Mouse (Mus musculus) forebrain, embryonic 10.5 days (tissue): ENCODE data around the gene Tmem30a. TPM values are rescaled to one million over a fixed set of nuclear protein-coding genes. Genes with fewer than 3 reads are reported as not detected.

Experiments
- DNase-seq: peaks from one replicate; pipeline ENCODE4 v3.0.0-alpha.2; 2017; ENCODE audit warnings: low spot score; ENCODE audit errors: extremely low spot score
- H3K27ac ChIP-seq: fragments of 300-500 bp; sonication (generic); 2 replicates; pipeline ENCODE4 v1.5.1; 2016; ENCODE audit warnings: mild to moderate bottlenecking
- H3K27me3 ChIP-seq: fragments of 300-500 bp; sonication (generic); 2 replicates; pipeline ENCODE4 v1.6.1; 2016; ENCODE audit warnings: mild to moderate bottlenecking; ENCODE audit not compliant: poor library complexity, severe bottlenecking
- H3K36me3 ChIP-seq: fragments of 300-500 bp; sonication (generic); replicated peaks from 2 replicates; pipeline ENCODE4 v1.6.1; 2016; ENCODE audit warnings: mild to moderate bottlenecking, moderate library complexity
- H3K4me1 ChIP-seq: fragments of 300-500 bp; sonication (generic); 2 replicates; pipeline ENCODE4 v1.6.1; 2016
- H3K4me3 ChIP-seq: fragments of 300-500 bp; sonication (generic); 2 replicates; pipeline ENCODE4 v1.5.1; 2016; ENCODE audit warnings: mild to moderate bottlenecking, moderate library complexity
- H3K9me3 ChIP-seq: fragments of 300-500 bp; sonication (generic); 2 replicates; pipeline ENCODE4 v1.6.1; 2016; ENCODE audit warnings: mild to moderate bottlenecking, moderate library complexity
- WGBS: fragments of 180-500 bp; shearing (Covaris S2); methylation state at CpG from one replicate; pipeline ENCODE4 v1.1.7; 2016; 5-methylcytosine and 5-hydroxymethylcytosine counted together
- polyA plus RNA-seq: library from polyadenylated mRNA; unstranded; fragments of >200 nt; fragmentation: Nextera tagmentation; extraction: Ambion mirVana; gene quantifications from 2 replicates; pipeline ENCODE4 v1.2.1, GENCODE M21; 2016

Gene Tmem30a
- polyA plus RNA-seq, 1 experiment from 2014 or later: 49.5 TPM

- no peak for DNase-seq
- Histone ChIP-seq H3K36me3 (peaks cover 15% of the 10 kb centered on the region), H3K27me3 (no peaks in the 10 kb centered on the region), H3K27ac (no peak overlapping the region), H3K4me1 (peaks cover 2% of the 10 kb centered on the region), H3K9me3 (no peaks in the 10 kb centered on the region), H3K4me3 (no peak overlapping the region)
- 68% methylated on average over 2 of the region's 2 CpGs for WGBS
Observed at GRCm38 (mm10) chr9:79779354-79779753, 14.0 kb downstream of the Tmem30a start.

DNA sequence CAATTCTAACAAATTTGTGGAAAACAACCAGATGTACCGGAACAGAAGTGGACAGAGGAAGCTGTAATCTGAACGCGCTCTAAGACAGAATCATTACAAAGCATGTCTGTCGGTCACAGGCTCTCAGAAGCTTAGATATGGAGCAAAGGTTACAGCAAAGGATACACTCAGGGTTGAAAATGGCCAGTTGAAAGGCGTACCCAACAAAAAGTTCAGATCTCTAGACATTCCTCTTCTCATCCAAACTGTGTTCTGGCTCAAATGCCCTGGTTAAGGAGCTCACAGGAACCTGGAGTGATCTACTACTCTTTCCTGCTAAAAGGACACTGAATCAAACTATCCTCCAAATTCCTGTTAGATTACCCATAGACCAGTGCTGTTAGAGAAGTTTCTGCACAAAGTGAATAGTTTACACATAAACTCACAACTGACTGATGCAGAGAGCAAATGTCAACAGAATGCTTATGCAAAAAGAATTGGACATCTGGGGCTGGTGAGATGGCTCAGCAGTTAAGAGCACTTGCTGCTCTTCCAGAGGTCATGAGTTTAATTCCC is 26.2 kb downstream of the Tmem30a start:
- Histone ChIP-seq H3K27ac (no peak overlapping the region), H3K9me3 (no peaks in the 10 kb centered on the region), H3K4me3 (no peak overlapping the region), H3K4me1 (no peaks in the 10 kb centered on the region), H3K36me3 (peaks cover 11% of the 10 kb centered on the region; the same call in 1 of the 2 replicates), H3K27me3 (no peaks in the 10 kb centered on the region)
- no peak for DNase-seq
- WGBS: 95% methylated on average over 5 of the region's 5 CpGs

DNA sequence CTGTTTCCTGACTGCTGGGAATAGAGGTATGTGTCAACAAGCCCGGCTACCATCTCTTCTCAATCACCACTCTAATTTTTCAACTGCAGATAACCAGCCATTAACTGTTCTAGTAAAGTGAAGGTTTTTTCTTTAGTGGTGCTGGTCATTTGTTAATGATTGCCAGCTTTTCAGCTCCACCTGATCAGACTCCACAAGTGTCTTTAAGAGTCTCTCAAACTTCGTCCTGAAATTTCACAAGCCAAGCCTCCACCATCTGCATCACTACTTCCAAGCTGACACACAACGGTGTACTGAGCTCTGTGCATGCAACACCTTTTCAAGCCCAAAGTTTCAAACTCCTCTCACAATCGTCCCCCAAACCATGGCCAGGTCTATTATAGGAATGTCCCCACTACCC is 28.0 kb downstream of the Tmem30a start:
- no peak overlapping the region for H3K4me3 ChIP-seq
- peaks cover 3% of the 10 kb centered on the region for H3K4me1 ChIP-seq
- no peaks in the 10 kb centered on the region for H3K9me3 ChIP-seq
- H3K36me3 ChIP-seq: peaks cover 2% of the 10 kb centered on the region; the same call in 1 of the 2 replicates
- 89% methylated on average over 4 of the region's 4 CpGs for WGBS
- H3K27me3 ChIP-seq: no peaks in the 10 kb centered on the region
- H3K27ac ChIP-seq: no peak overlapping the region
- DNase-seq: no peak

DNA sequence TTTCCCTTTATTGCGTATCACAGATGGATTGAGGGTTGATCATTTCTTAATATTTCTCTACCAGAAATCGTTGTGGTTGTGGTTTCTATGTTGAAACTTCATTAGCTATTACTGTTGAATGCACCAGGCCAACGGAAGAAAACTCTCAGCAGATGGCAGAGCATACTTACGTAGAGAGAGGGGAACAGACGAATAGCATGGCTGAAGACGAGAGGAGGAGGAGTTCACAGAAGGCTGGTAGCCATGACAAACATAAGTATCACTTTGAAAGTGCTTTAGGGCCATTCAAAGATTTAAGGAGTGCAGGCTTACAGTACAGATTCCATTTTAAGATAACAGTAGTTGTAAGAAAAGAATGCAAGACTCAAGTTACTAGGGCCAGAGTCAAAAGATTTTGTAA is 30.8 kb downstream of the Tmem30a start:
- WGBS: 87% methylated on average over 6 of the region's 6 CpGs
- peaks cover 17% of the 10 kb centered on the region for H3K4me1 ChIP-seq
- H3K9me3 ChIP-seq: no peaks in the 10 kb centered on the region
- H3K36me3 ChIP-seq: peaks cover 6% of the 10 kb centered on the region
- no peaks in the 10 kb centered on the region for H3K27me3 ChIP-seq
- H3K27ac ChIP-seq: no peak overlapping the region
- no peak overlapping the region for H3K4me3 ChIP-seq
- DNase-seq: no peak

DNA sequence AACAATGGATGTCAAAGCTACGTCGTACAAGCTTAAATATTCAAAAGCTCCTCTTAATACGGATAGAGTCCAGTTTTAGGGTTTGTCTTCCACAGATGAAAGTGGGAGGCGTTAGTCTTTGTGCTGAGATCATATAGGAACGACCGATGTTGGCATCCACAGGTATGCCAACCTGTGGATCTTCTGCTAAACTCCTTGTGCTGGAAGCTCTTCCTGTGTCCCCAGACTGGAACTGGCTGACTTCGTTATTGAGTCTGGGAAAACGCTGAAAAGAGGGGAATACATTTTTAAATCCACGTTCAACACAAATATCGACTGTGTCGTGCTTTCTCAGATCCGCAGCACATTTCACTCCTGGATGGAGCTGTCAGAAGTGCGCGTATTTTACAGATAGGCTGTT is 33.2 kb downstream of the Tmem30a start:
- Histone ChIP-seq H3K4me3 (peak overlapping the region; percentile 86), H3K9me3 (no peaks in the 10 kb centered on the region), H3K27ac (peak overlapping the region; percentile 90), H3K27me3 (no peaks in the 10 kb centered on the region), H3K4me1 (peaks cover 17% of the 10 kb centered on the region), H3K36me3 (peaks cover 30% of the 10 kb centered on the region)
- WGBS: 13% methylated on average over 14 of the region's 14 CpGs
- DNase-seq: peak; percentile 18

DNA sequence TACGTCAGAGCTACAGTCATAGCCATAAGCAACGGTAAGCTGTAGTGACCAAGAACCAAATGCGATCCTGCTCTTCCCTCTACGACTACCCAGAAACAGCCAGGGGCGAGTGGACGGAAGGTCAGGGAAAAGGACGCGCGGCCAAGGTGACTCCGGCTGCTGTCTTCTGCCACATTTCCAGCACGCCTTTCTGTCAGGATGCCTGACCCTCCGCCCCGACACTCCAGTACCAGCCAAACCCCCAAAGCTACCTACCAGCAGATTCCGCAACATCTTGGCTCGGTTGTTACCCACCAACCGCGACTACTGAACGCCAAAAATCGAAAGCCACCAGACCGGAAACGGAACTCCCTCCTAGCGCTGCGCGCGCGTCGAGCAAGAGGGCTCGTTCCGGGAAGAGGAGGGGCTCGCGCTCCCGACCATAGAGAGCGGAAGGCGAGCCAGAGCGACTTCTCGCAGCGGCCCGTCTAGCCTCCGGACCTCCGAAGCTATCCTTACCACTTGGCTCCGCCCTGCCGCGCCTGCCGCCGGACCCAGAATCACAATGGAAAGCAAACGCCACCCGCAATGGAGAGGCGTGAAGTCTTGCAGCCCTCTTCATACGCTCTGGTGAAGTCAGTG is 33.8 kb downstream of the Tmem30a start, which contains the start of gene Cox7a2:
TSS of gene Cox7a2 (minus strand) at position 494 of the 621 bp plus-strand sequence.
- no peaks in the 10 kb centered on the region for H3K27me3 ChIP-seq
- peaks cover 35% of the 10 kb centered on the region for H3K36me3 ChIP-seq
- peak; percentile 93 for DNase-seq
- no peaks in the 10 kb centered on the region for H3K9me3 ChIP-seq
- peak within 1 kb of the TSS; percentile 86 for H3K4me3 ChIP-seq
- WGBS: under 1% methylated on average over 49 of the region's 49 CpGs
- H3K4me1 ChIP-seq: peaks cover 17% of the 10 kb centered on the region
- peak within 1 kb of the TSS; percentile 90 for H3K27ac ChIP-seq

- no peak overlapping the region for H3K4me3 ChIP-seq
- no peak overlapping the region for H3K27ac ChIP-seq
- H3K9me3 ChIP-seq: no peaks in the 10 kb centered on the region
- H3K27me3 ChIP-seq: no peaks in the 10 kb centered on the region
- H3K36me3 ChIP-seq: peaks cover 62% of the 10 kb centered on the region
- DNase-seq: no peak
- peaks cover 15% of the 10 kb centered on the region for H3K4me1 ChIP-seq
- 95% methylated on average over 4 of the region's 4 CpGs for WGBS
Observed at GRCm38 (mm10) chr9:79755311-79755710, 38.0 kb downstream of the Tmem30a start.

DNA sequence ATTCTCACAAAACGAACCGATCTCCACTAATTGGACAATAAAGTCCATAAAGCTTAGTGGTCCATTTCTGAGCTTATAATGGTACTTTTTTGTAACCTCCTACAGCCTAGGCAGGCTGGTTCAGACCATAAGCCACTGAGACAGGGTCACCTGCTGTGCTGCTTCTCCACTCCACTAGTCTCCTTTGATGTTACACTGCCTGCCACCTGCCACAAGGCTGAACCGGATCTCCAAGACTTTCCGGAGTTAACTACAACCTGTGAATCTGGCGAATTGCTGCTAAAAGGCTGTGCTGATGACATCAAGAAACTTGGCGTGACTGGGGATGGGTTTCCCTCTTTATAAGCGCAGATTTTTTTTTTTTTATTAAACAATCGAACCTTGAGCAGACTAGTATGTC is 41.5 kb downstream of the Tmem30a start:
- DNase-seq: no peak
- no peaks in the 10 kb centered on the region for H3K4me1 ChIP-seq
- no peaks in the 10 kb centered on the region for H3K27me3 ChIP-seq
- WGBS: 85% methylated on average over 8 of the region's 8 CpGs
- H3K9me3 ChIP-seq: no peaks in the 10 kb centered on the region
- H3K36me3 ChIP-seq: peaks cover 50% of the 10 kb centered on the region
- H3K27ac ChIP-seq: no peak overlapping the region
- no peak overlapping the region for H3K4me3 ChIP-seq

GRCm38 (mm10) chr9:79750709-79751108 is 42.6 kb downstream of the Tmem30a start:
- no peaks in the 10 kb centered on the region for H3K27me3 ChIP-seq
- no peak overlapping the region for H3K27ac ChIP-seq
- 93% methylated on average over 7 of the region's 7 CpGs for WGBS
- no peak overlapping the region for H3K4me3 ChIP-seq
- DNase-seq: no peak
- peaks cover 38% of the 10 kb centered on the region for H3K36me3 ChIP-seq
- H3K9me3 ChIP-seq: no peaks in the 10 kb centered on the region
- H3K4me1 ChIP-seq: no peaks in the 10 kb centered on the region

GRCm38 (mm10) chr9:79745036-79745435 is 48.3 kb downstream of the Tmem30a start:
- H3K9me3 ChIP-seq: no peaks in the 10 kb centered on the region
- H3K27ac ChIP-seq: no peak overlapping the region
- no peak overlapping the region for H3K4me3 ChIP-seq
- no peaks in the 10 kb centered on the region for H3K27me3 ChIP-seq
- 62% methylated on average over 4 of the region's 4 CpGs for WGBS
- no peaks in the 10 kb centered on the region for H3K36me3 ChIP-seq
- no peak for DNase-seq
- no peaks in the 10 kb centered on the region for H3K4me1 ChIP-seq

GRCm38 (mm10) chr9:79735608-79736007 is 57.7 kb downstream of the Tmem30a start:
- H3K27me3 ChIP-seq: no peaks in the 10 kb centered on the region
- no peaks in the 10 kb centered on the region for H3K9me3 ChIP-seq
- WGBS: 88% methylated on average over 6 of the region's 6 CpGs
- no peak overlapping the region for H3K27ac ChIP-seq
- no peaks in the 10 kb centered on the region for H3K4me1 ChIP-seq
- no peak for DNase-seq
- H3K36me3 ChIP-seq: no peaks in the 10 kb centered on the region
- H3K4me3 ChIP-seq: no peak overlapping the region

DNA sequence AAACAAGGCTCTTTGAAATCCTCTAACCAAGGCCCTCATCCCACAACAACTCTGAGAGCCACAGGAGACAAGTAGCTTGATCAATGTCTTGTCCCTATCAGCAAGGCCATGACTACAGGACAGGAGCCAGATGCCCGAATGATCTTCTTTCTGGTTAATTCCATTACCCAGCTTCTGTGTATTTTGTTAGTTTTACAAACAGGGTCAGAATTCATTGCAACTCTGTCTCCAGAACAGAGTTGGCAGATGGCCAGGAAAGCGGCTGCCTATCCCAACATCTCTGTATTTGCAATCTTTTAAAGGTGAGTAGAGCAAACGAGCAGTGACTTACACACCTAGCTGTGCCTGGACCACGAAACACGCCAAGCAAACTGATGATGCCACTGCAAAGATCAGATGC is 63.0 kb downstream of the Tmem30a start:
- Histone ChIP-seq H3K36me3 (no peaks in the 10 kb centered on the region), H3K9me3 (no peaks in the 10 kb centered on the region), H3K27ac (no peak overlapping the region), H3K27me3 (no peaks in the 10 kb centered on the region), H3K4me1 (no peaks in the 10 kb centered on the region), H3K4me3 (no peak overlapping the region)
- DNase-seq: no peak
- 90% methylated on average over 5 of the region's 5 CpGs for WGBS

GRCm38 (mm10) chr9:79723090-79723489 is 70.2 kb downstream of the Tmem30a start:
- WGBS: 36% methylated on average over 5 of the region's 5 CpGs
- DNase-seq: no peak
- no peaks in the 10 kb centered on the region for H3K36me3 ChIP-seq

More at GRCm38 (mm10) chr9:79723090-79723489, 70.2 kb downstream of the Tmem30a start:
- no peak overlapping the region for H3K4me3 ChIP-seq
- no peak overlapping the region for H3K27ac ChIP-seq
- peaks cover 50% of the 10 kb centered on the region for H3K27me3 ChIP-seq
- H3K4me1 ChIP-seq: peaks cover 27% of the 10 kb centered on the region
- H3K9me3 ChIP-seq: peaks cover 4% of the 10 kb centered on the region; the same call in 1 of the 2 replicates
